Mouse (Mus musculus) granulocyte monocyte progenitor cell, adult 5-6 weeks (primary cell): ENCODE data around the gene Kat5. TPM values are rescaled to one million over a fixed set of nuclear protein-coding genes. Genes with fewer than 3 reads are reported as not detected.

Source experiments
- ATAC-seq: replicated peaks from 2 replicates; pipeline ENCODE4 v1.8.0; 2016; ENCODE audit warnings: mild to moderate bottlenecking, moderate TSS enrichment, inconsistent platforms; ENCODE audit not compliant: poor library complexity, severe bottlenecking
- total RNA-seq, 2 experiments: library from RNA; stranded (forward) in 1 of 2; stranded (reverse) in 1 of 2; fragments of 200-712, 200-1000 nt in 1 of 2; fragments of >200 nt in 1 of 2; fragmentation: Nextera tagmentation in 1 of 2; gene quantifications; 2 replicates each; pipeline ENCODE4 v1.2.3; 2014 to 2017

Gene Kat5
- total RNA-seq (2014; fragmentation: Nextera tagmentation) (27.9 and 52.2 TPM in 2 replicates), total RNA-seq (2017) (60.2 and 82.3 TPM in 2 replicates)

DNA sequence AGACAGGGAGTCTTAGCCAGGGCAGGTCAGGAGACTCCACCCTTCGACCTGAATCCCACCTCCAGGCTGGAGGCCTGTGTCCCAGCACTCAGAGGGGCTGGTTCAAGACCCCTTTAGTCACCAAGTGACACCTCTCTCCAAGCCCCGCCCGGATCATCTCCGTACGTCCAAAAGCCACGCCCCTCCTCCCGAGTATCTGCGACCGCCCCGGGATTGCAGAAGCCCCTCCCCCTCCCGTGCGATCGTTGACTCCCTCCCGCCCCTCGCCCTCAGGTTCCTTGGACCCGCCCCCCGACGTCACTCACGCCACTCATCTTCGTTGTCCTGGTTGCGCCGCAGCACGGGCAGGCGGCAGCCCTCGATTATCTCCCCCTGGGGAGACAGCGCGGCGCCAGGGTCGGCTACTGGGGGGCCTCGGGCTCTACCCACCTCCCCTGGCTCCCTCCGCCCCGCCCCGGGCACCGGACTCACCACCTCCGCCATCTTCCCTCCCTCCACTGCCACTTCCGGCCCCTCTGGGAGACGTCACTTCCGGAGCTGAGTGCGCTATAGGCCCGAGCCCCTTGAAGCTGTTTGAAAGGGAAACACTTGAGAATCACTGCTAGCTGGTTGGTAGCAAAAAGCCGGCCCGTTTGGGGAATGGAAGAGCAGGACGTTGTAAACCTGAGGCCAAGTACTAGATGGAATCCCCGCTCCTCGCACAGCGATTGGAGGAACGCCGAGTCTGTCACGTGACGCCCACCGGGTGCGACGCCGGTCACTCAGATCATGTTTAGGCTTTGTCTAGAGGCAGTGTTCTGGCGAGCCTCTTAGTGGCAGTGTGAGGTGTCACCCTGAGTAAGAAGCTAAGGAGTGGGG is at the start of gene Kat5:
TSS of gene Kat5 (minus strand) at position 691 of the 858 bp plus-strand sequence.
- ATAC-seq, result peak; percentile 76

GRCm38 (mm10) chr19:5654720-5655298 is 44.8 kb upstream of the Kat5 start:
- no peak for ATAC-seq

DNA sequence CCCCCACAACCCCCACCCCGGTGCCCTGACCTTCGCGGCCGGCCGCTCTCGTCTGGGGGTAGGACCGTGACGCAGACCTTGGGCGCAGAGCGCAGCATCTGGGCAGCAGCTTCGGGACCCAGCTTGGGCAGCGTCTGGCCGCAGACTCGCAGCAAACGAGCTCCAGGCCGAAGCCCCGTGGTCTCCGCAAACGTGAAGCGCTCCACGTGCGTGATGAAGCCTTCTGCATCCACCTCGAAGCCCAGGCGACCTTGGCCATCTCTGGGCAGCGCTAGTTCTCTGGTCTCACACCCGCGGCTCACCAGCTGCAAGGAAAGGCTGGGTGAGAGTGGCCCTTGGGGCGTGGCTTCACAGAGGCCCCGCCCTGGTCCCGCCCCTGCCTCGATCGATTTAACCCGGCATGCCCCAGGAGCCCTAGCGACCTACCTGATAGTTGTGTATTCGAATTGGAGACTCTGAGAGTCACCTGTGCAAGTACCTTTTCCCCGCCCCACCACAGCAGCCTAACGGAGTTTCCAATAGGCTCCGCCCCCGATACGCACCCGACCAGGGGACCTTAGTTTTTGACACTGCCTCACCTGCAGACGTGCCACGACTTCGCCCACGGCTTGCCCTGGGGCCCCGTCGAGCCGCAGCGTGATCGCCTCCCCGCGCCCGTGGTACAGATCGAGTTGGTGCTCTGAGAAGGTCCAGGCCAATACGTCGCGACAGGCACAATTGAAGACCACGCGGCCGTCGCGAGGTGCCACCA is 44.1 kb upstream of the Kat5 start:
- no peak for ATAC-seq

GRCm38 (mm10) chr19:5652570-5652969 is 42.5 kb upstream of the Kat5 start:
- ATAC-seq, result no peak

- ATAC-seq, result no peak
These were observed 41.7 kb upstream of the Kat5 start for GRCm38 (mm10) chr19:5651502-5652274.

DNA sequence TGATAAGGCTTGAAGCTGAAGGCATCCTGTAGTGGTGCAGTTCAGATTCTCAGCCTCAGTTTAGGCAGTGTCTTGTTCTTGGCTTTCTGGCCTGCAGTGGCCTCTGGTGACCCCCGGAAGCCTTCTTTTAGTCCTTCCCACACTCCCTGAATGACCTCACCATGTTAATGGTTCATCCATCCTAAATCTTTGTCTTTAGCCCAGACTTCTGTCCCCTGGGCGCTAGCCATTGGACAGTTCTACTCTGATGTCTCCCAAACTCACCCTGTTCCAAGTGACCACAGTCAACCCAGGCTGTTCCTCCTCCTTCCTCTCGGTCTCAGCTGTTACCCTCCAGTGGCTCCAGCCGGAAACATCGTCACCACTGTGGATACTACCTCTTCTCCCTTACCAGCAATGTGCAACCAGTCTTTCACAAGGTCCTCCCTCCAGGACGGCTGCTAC is 39.3 kb upstream of the Kat5 start:
- peak; percentile 85 for ATAC-seq

DNA sequence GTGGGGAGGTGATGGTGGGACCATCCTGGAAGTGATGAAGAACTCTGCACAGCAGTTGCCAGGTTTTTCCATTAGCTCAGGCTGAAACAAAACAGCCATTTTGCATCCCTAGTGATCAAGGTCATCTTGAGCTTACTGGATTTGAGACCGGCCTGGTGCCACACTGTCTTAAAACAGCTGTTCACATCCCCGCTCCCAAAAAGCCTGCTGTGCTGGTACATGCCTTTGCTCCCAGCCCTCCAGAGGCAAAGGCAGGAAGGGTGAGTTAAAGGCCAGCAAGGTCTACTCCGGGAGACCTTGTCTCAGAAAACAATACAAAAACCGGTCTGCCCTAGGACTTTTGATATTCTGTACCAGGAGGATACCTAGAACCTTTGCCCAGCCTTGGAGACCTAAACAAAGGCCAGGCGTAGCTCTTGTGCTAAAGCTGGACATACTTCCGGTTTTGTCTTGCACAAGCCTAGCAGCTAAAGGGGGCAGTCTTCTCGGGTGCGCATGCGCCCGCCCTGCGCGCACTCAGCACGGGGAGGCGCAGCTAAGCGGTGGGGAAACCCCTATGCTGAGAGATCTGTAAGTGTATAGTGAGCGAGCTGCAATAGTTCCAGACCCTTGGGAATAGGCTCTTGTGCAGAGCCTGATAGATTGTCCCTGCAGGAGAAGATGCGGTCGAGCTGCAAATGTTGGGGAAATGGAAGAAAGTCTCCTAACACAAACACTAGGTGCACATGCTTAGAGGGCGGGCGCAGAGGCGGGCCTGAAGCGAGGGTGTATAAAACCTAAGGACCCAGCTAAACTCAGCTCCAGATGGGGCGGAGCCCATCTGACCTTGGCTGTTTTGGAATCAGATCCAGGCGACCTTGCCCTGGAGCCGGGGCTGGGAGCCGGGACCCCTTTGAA is 38.6 kb upstream of the Kat5 start:
- ATAC-seq, result peak; percentile 69

GRCm38 (mm10) chr19:5647791-5648190 is 37.8 kb upstream of the Kat5 start:
- ATAC-seq, result no peak

- no peak for ATAC-seq
These were observed 36.8 kb upstream of the Kat5 start for GRCm38 (mm10) chr19:5646731-5647330.

DNA sequence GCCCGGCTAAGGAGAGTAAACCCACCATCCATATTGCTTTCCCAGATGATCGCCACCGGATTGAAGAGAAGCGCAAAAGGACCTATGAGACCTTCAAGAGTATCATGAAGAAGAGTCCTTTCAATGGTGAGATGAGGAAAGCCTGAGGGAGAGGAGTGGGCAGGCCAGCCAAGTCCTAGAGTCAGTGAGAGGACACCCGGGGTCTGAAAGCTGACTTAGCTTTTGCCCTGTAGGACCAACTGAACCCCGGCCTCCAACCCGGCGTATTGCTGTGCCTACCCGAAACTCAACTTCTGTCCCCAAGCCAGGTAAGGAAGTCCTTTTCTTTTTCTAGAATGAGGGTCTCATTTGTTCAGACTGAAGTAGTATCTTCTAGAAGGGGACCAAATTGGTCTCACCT is 35.2 kb upstream of the Kat5 start:
- ATAC-seq, result no peak

- ATAC-seq, result no peak
These were observed 31.6 kb upstream of the Kat5 start for GRCm38 (mm10) chr19:5641641-5642040.

GRCm38 (mm10) chr19:5641021-5641420 is 31.0 kb upstream of the Kat5 start:
- ATAC-seq, result no peak

- ATAC-seq, result no peak
These were observed 30.3 kb upstream of the Kat5 start for GRCm38 (mm10) chr19:5640339-5640738.

DNA sequence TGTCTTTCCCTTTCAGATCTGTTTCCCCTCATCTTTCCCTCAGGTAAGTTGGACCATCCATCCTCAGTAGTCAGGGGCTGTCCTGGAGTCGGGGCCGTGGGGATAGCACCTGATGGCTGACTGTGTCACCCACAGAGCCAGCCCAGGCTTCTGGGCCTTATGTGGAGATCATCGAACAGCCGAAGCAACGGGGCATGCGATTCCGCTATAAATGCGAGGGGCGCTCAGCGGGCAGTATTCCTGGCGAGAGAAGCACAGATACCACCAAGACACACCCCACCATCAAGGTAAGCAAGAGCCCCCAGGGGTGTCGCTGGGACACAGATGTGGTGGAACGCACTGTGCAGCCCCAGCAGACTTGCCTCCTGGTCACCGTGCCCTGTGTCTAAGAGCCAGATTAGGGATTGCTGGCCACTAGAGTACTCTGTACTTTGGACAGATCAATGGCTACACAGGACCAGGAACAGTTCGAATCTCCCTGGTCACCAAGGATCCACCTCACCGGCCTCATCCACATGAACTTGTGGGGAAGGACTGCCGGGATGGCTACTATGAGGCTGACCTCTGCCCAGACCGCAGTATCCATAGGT is 28.5 kb upstream of the Kat5 start:
- no peak for ATAC-seq

DNA sequence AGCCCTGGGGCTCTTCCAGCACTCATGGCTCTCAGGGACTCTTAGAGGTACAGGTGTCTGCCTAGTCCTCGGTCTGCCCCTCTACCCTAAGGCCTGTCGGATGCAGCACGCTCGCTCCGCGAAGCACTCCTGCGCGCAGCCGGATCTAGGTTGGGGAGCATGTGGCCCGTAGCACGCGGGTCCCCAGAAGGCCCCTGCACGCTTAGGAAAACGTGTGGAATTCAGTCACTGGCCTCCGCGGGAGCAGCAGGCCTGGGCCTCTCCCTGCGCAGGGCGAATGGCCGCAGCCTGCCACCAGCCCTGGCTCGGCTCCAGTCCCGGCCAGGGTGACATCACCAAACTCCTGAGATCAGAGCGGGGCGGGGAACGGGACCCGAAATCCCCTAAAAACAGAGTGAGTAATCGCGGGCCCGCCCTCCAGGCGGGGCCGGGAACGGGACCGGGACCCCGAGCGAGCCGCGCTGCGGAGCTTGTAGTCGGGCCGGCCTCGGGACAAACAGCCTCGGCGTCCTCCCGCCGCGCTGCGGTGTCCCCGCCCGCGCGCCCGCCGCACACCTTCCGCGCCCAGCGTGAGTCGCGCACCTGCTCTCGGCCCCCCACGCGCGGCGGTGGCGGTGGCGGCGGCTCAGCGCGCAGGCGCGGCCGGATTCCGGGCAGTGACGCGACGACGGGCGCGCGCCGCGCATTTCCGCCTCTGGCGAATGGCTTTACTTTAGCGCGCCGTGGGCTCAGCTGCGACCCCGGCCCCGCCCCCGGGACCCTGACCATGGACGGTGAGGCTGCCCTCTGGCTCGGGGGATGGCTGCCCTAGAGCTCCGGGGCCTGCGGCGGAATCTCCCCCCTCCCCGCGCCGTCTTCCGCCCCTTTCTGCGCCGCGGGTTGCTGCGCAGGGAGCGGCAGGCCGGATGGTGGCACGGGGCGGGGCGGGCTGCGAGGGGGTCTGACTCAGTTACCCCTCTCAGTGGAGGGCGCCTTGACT is 27.3 kb upstream of the Kat5 start, which contains the start of gene Rela:
TSS of gene Rela (plus strand) at position 415 of the 979 bp plus-strand sequence.
- peak; percentile 82 for ATAC-seq

DNA sequence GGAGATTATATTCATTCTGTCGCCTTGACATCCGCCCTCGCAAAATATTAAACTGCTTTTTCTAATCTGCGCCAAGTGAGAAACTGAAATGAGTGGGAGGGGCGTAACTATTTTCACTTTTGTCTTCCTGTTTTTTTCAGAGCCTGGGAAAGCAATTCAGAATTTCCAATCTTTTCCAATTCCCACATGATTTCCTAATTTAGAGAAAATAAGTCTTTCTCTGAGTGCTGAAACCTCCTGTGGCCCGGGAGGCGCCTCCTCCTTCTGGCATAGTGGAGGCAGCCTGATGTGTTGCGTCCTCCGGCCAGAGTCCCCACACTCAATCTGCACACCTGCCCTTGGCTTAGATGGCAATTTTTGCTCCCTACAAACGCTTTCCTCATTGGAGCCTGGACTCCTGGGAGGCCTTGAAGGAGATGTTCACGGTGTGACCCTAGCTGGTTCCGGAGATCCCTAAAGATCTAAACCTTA is 26.6 kb upstream of the Kat5 start:
- ATAC-seq, result peak; percentile 9; the same call in 1 of the 2 replicates

DNA sequence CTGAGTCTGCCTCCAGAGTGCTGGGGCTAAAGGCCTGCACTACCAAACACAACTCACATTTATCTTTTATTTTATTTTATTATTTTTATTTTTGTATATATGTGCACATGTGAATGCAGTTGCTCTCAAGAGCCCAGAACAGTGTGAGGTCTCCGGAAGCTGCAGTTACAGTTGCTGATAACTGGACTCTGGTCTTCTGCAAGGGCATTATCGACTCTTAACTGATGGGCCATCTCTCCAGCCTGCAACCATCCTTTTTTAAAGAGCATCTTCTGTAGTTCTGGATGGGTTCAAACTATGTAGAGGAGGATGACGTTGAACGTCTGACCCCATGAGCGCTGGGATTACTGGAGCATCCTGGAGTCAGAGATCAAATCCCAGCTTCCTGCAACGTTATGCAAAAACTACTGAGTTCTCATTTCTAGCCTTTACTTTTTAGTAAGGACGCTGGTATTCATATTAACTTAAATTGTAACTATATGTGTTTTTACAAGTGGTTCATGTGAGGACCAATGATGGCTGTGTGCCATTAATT is 26.1 kb upstream of the Kat5 start:
- no peak for ATAC-seq
